Mouse (Mus musculus): ENCODE data around the gene Usp47. TPM values are rescaled to one million over a fixed set of nuclear protein-coding genes. Genes with fewer than 3 reads are reported as not detected.

Gene Usp47
- total and polyA plus RNA-seq, 2 experiments from 2014 or later, result 44.9 to 55.7 TPM

DNA sequence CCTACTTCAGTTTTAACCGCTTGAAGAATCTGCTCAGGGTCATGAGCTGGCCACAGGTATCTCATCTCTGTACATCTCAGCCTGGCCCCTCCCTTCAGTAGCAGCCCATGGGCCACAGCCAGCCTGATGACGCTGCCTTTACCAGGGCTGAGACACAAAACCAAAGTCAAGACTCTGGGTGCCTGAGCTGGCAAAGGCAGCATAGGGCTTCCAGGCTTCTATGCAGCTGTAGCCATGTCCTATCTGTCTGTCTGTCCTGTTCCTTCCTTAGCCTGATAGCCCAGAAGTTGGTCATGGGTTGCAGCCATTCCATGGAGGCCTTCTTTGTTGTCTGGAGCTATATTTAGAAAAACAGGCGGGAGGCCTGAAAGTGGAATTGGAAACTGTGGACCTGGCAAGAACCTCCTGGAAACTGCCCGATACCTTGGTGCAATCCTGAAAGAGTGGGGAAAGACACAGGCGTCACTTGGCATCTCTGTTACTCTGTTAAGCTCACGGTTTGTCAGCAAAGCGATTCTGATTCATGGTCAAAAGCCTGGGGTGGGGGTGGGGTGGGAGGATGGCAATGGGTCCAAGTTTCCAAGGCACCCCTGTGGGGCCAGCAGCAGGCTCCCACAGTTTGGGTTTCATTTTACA, 102.4 kb downstream of the Usp47 start:
- WGBS, result 78% methylated on average over 7 of the region's 7 CpGs
- H3K9ac ChIP-seq (replicated peaks; ENCODE audit: low read length), result no peak overlapping the region
- ATAC-seq (no peak), DNase-seq (ENCODE audit: low spot score) (no peak)
- no peaks in the 10 kb centered on the region for H3K9me3 ChIP-seq (ENCODE audit: low read length)
- TF ChIP-seq CTCF (IDR thresholded peaks at IDR 0.05; ENCODE audit: low read depth), result no peak
- H3K27me3 ChIP-seq (ENCODE audit: insufficient read depth, low read length), result no peaks in the 10 kb centered on the region
- H3K27ac ChIP-seq, result no peak overlapping the region
- H3K4me1 ChIP-seq (ENCODE audit: insufficient read depth, low read length), result peaks cover 6% of the 10 kb centered on the region; the same call in 1 of the 2 replicates
- H3K4me3 ChIP-seq (ENCODE audit: low read length), result no peak overlapping the region
- H3K4me2 ChIP-seq (ENCODE audit: low read depth, low read length), result no peak overlapping the region
- no peaks in the 10 kb centered on the region for H3K36me3 ChIP-seq (ENCODE audit: insufficient read depth, low read length)

DNA sequence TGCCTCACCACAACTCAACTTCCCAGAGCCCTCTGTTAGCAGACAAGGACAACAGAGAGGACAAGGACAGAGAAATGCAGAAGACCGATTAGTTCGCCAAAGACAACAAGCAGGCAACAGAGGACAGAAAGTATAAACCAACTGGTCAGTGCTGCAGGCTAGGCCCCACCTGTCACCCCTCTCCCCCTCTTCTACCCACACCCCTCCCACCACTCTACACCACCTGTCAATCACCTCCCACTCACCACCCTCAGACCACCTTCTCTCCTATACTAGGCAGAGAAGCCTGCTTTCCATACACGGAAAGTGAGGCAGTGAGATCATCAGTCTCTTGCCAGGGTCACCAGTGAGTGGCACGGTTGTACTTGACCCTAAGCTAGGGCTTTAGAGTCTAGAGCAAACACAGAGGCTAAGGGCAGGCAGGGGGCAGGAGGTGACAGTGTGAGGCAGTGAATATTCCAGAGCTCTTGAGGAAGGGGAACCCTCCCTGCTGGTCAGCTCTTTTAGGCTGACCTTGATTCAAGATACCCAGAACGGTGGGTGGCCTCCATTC, 103.9 kb downstream of the Usp47 start:
- H3K27ac ChIP-seq, result no peak overlapping the region
- DNase-seq (ENCODE audit: low spot score), result no peak
- ATAC-seq, result no peak
- H3K4me2 ChIP-seq (ENCODE audit: low read depth, low read length), result no peak overlapping the region
- no peak for TF ChIP-seq CTCF (IDR thresholded peaks at IDR 0.05; ENCODE audit: low read depth)
- H3K27me3 ChIP-seq (ENCODE audit: insufficient read depth, low read length), result no peaks in the 10 kb centered on the region
- H3K4me1 ChIP-seq (ENCODE audit: insufficient read depth, low read length), result peaks cover 2% of the 10 kb centered on the region; the same call in 1 of the 2 replicates
- 69% methylated on average over 5 of the region's 5 CpGs for WGBS
- H3K4me3 ChIP-seq (ENCODE audit: low read length), result no peak overlapping the region
- H3K9ac ChIP-seq (replicated peaks; ENCODE audit: low read length), result no peak overlapping the region
- no peaks in the 10 kb centered on the region for H3K9me3 ChIP-seq (ENCODE audit: low read length)
- no peaks in the 10 kb centered on the region for H3K36me3 ChIP-seq (ENCODE audit: insufficient read depth, low read length)

DNA sequence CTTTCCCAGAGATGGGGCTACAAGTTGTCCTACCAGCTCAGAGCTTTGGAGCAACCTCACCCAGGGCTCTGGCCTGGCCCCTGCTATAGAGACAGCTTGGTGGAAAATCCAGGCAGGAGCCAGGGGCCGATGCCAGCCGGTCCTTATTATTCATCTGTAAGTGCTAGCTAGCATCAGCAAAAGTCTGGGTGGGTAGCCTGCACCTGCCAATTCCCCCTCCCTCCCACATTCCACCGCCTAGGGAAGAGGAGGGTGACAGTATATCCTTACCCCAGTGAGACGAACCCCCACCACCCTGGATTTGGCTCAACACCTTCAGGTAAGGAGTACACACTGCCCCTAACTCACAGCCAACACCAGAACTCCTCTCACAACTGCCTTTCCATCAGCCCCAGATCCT, 104.7 kb downstream of the Usp47 start:
- no peak for TF ChIP-seq CTCF (IDR thresholded peaks at IDR 0.05; ENCODE audit: low read depth)
- Histone ChIP-seq H3K4me1 (ENCODE audit: insufficient read depth, low read length) (peaks cover 4% of the 10 kb centered on the region; the same call in 1 of the 2 replicates), H3K9ac (replicated peaks; ENCODE audit: low read length) (no peak overlapping the region), H3K27ac (no peak overlapping the region), H3K4me2 (ENCODE audit: low read depth, low read length) (no peak overlapping the region), H3K27me3 (ENCODE audit: insufficient read depth, low read length) (no peaks in the 10 kb centered on the region), H3K36me3 (ENCODE audit: insufficient read depth, low read length) (no peaks in the 10 kb centered on the region), H3K4me3 (ENCODE audit: low read length) (no peak overlapping the region), H3K9me3 (ENCODE audit: low read length) (no peaks in the 10 kb centered on the region)
- DNase-seq (ENCODE audit: low spot score), result no peak
- no peak for ATAC-seq
- 53% methylated on average over 4 of the region's 4 CpGs for WGBS

DNA sequence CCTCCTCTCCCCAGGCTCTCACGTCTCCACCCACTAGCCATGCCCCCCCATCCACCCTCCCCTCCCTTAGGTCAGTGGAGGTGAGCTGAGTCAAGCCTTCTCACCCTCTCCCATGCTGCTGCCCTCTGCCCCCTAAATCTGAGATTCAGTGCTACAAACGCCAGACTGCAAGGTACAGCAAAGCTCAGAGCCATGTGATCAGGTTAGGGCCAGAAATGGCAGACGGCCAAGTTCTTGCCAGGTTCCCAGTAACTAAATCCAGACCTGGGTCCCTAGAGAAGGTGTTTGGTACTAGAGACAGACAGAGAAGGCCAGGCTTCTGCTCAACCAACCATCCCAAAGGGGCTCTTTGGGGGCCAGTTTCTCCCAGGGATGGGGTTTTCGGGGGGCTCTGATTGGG, 105.5 kb downstream of the Usp47 start:
- ATAC-seq (no peak), DNase-seq (ENCODE audit: low spot score) (peak; percentile 33)
- Histone ChIP-seq H3K27ac (no peak overlapping the region), H3K36me3 (ENCODE audit: insufficient read depth, low read length) (no peaks in the 10 kb centered on the region), H3K4me1 (ENCODE audit: insufficient read depth, low read length) (peaks cover 4% of the 10 kb centered on the region; the same call in 1 of the 2 replicates), H3K9me3 (ENCODE audit: low read length) (no peaks in the 10 kb centered on the region), H3K4me2 (ENCODE audit: low read depth, low read length) (no peak overlapping the region), H3K27me3 (ENCODE audit: insufficient read depth, low read length) (no peaks in the 10 kb centered on the region), H3K4me3 (ENCODE audit: low read length) (no peak overlapping the region), H3K9ac (replicated peaks; ENCODE audit: low read length) (no peak overlapping the region)
- WGBS, result 67% methylated on average over 4 of the region's 4 CpGs
- TF ChIP-seq CTCF (IDR thresholded peaks at IDR 0.05; ENCODE audit: low read depth), result no peak

DNA sequence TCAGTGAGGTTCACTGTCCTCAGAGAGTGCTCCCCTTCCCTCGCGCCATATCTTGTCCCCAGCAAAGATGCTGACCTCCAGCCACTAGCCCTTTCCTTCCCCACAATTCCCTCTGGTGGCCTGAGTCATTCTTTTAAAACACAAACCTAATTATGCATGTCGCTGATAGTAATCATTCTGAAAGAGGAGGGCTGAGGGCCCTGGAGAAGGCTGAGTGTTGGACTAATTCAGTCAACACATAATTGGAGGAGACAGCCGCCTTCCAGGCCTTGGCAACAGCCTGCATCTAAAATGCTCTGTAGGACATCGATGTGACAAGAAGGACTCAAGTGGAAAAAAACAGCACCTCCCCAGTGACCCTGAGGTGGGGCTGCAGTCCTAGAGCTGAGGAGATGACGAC, 106.5 kb downstream of the Usp47 start:
- no peaks in the 10 kb centered on the region for H3K9me3 ChIP-seq (ENCODE audit: low read length)
- peak; percentile 71 for DNase-seq (ENCODE audit: low spot score)
- no peak overlapping the region for H3K9ac ChIP-seq (replicated peaks; ENCODE audit: low read length)
- 55% methylated on average over 6 of the region's 6 CpGs for WGBS
- peaks cover 4% of the 10 kb centered on the region; the same call in 1 of the 2 replicates for H3K4me1 ChIP-seq (ENCODE audit: insufficient read depth, low read length)
- no peak overlapping the region for H3K27ac ChIP-seq
- H3K4me2 ChIP-seq (ENCODE audit: low read depth, low read length), result no peak overlapping the region
- H3K27me3 ChIP-seq (ENCODE audit: insufficient read depth, low read length), result no peaks in the 10 kb centered on the region
- H3K36me3 ChIP-seq (ENCODE audit: insufficient read depth, low read length), result no peaks in the 10 kb centered on the region
- no peak overlapping the region for H3K4me3 ChIP-seq (ENCODE audit: low read length)
- no peak; the same call in 1 of the 2 replicates for TF ChIP-seq CTCF (IDR thresholded peaks at IDR 0.05; ENCODE audit: low read depth)
- peak; percentile 81 for ATAC-seq

DNA sequence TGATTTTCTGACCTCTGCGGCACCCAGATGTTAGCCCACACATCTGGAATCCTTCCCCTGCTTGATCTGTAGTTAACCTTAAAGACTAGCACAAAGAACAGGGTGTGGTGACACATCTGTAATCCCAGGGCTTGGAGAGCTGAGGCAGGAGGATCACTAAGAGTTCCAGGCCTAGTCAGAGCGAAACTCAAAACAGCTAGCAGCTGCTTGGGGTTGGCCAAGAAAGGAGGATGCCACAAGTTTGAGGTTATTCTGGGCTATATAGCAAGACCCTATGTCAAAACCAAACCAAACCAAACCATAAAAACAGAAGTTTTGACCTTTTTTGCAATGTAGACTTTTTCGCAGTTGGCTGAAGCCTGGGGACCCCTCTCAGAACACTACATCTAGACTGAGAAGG, 107.4 kb downstream of the Usp47 start:
- 95% methylated on average over 3 of the region's 3 CpGs for WGBS
- H3K4me1 ChIP-seq (ENCODE audit: insufficient read depth, low read length), result peaks cover 4% of the 10 kb centered on the region; the same call in 1 of the 2 replicates
- no peak overlapping the region for H3K4me2 ChIP-seq (ENCODE audit: low read depth, low read length)
- no peak overlapping the region for H3K27ac ChIP-seq
- no peaks in the 10 kb centered on the region for H3K9me3 ChIP-seq (ENCODE audit: low read length)
- no peak for ATAC-seq
- TF ChIP-seq CTCF (IDR thresholded peaks at IDR 0.05; ENCODE audit: low read depth), result no peak
- no peak overlapping the region for H3K9ac ChIP-seq (replicated peaks; ENCODE audit: low read length)
- no peak for DNase-seq (ENCODE audit: low spot score)
- no peaks in the 10 kb centered on the region for H3K27me3 ChIP-seq (ENCODE audit: insufficient read depth, low read length)
- H3K36me3 ChIP-seq (ENCODE audit: insufficient read depth, low read length), result no peaks in the 10 kb centered on the region
- H3K4me3 ChIP-seq (ENCODE audit: low read length), result no peak overlapping the region

DNA sequence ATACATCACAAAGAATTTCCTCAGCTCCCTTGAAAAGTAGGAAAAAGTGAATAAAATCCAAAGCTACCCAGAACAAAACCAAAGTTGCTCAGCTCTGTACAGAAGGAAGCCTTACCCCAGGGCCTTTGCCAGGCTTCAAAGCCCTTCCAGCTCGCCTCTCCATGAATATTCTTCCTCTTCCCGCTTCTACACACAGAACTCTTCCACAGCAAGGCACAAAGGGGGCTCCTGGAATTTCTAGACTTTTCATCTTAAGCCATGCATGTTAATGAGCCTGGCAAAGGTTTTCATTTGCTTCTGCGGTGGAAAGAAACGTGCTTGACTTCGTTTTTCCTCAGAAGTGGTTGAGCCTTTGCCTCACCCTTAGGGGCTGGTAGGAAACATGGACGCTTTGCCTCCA, 108.7 kb downstream of the Usp47 start:
- ATAC-seq (no peak), DNase-seq (ENCODE audit: low spot score) (peak; percentile 31)
- no peak for TF ChIP-seq CTCF (IDR thresholded peaks at IDR 0.05; ENCODE audit: low read depth)
- Histone ChIP-seq H3K27ac (peak overlapping the region; percentile 34), H3K9me3 (ENCODE audit: low read length) (no peaks in the 10 kb centered on the region), H3K9ac (replicated peaks; ENCODE audit: low read length) (no peak overlapping the region), H3K4me3 (ENCODE audit: low read length) (no peak overlapping the region), H3K27me3 (ENCODE audit: insufficient read depth, low read length) (no peaks in the 10 kb centered on the region), H3K36me3 (ENCODE audit: insufficient read depth, low read length) (no peaks in the 10 kb centered on the region), H3K4me1 (ENCODE audit: insufficient read depth, low read length) (peaks cover 4% of the 10 kb centered on the region; the same call in 1 of the 2 replicates), H3K4me2 (ENCODE audit: low read depth, low read length) (no peak overlapping the region)
- WGBS, result 32% methylated on average over 6 of the region's 6 CpGs

All from hindbrain, postnatal 0 days (tissue).